Mouse (Mus musculus) spleen, adult 2 months (tissue): ENCODE measurements at regions not wholly inside any gene's neighbourhood (a gene's known extent, or its start where the extent isn't known, plus 50 kb on each side); places are given as distances from the start of the nearest gene placed in this dataset.

Source experiments
- DNase-seq, 2 experiments: peaks; one replicate each; pipeline versions ENCODE4 v3.0.0 to v3.0.0-alpha.2; 2012 to 2021; ENCODE audit warnings: low spot score in 2 of 2, low read depth in 1 of 2
- H3K27ac ChIP-seq: fragments of 200-500 bp; 2 replicates; pipeline ENCODE4 v1.5.1; 2012; ENCODE audit warnings: low read length, inconsistent platforms; ENCODE audit not compliant: insufficient read depth
- H3K27me3 ChIP-seq: fragments of 200-500 bp; 2 replicates; pipeline ENCODE4 v1.6.1; 2012; ENCODE audit warnings: mild to moderate bottlenecking, moderate library complexity, low read length, inconsistent platforms; ENCODE audit not compliant: control insufficient read depth, insufficient read depth
- H3K36me3 ChIP-seq: fragments of 200-500 bp; 2 replicates; pipeline ENCODE4 v1.6.1; 2012; ENCODE audit warnings: mild to moderate bottlenecking, low read length, inconsistent platforms; ENCODE audit not compliant: control insufficient read depth, insufficient read depth
- H3K4me1 ChIP-seq: fragments of 200-500 bp; 2 replicates; pipeline ENCODE4 v1.6.1; 2011; ENCODE audit warnings: inconsistent platforms; ENCODE audit not compliant: control insufficient read depth, insufficient read depth, insufficient read length
- H3K4me3 ChIP-seq: fragments of 200-500 bp; 2 replicates; pipeline ENCODE4 v1.5.1; 2011; ENCODE audit warnings: mild to moderate bottlenecking, inconsistent platforms; ENCODE audit not compliant: insufficient read depth, insufficient read length; ENCODE audit errors: extremely low read depth
- CTCF ChIP-seq: fragments of 200-500 bp; IDR thresholded peaks from 2 replicates; pipeline ENCODE4 v1.5.1; 2011; ENCODE audit warnings: mild to moderate bottlenecking, inconsistent platforms; ENCODE audit not compliant: insufficient read depth, insufficient read length, insufficient replicate concordance; ENCODE audit errors: extremely low read depth
- POLR2A ChIP-seq: fragments of 200-500 bp; IDR thresholded peaks from 2 replicates; pipeline ENCODE4 v1.6.1; 2011; ENCODE audit warnings: low read depth, low read length, inconsistent platforms
- WGBS: fragments of 180-500 bp; shearing (Covaris S2); methylation state at CpG from one replicate; pipeline ENCODE4 v1.1.7; 2018; 5-methylcytosine and 5-hydroxymethylcytosine counted together

DNA sequence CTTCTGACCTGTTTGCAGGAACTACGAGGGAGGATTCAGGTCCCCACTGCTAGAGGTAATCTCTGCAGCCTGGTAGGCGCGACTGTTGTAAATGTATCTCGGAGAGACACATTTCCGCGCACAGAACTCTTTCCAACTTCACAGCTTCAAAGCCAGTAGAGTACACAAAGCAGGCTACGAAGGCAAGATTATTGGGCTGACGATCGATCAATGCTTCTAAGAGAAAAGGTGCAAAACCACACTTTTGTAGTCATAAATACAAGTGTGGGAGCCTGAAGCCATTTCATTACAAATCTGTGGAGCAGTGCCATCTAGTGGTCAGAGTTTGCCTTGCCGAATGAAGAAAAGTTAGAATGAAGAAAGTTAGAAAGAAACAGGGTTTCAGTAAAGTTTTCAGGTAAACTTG lies 118.9 kb upstream of the Zc3h12c start:
- WGBS = 13% methylated on average over 10 of the region's 10 CpGs
- Histone ChIP-seq H3K27me3 (no peaks in the 10 kb centered on the region), H3K36me3 (no peaks in the 10 kb centered on the region), H3K27ac (no peak overlapping the region), H3K4me1 (no peaks in the 10 kb centered on the region), H3K4me3 (peak overlapping the region; percentile 27; the same call in 1 of the 2 replicates)
- DNase-seq = peak; percentile 41 to 55
- TF ChIP-seq POLR2A = no peak
- 0 out of 2 replicates have a peak, but pooled peaks have one; percentile 20 for TF ChIP-seq CTCF

- Histone ChIP-seq H3K27me3 (no peaks in the 10 kb centered on the region), H3K4me3 (no peak overlapping the region), H3K4me1 (no peaks in the 10 kb centered on the region), H3K36me3 (no peaks in the 10 kb centered on the region), H3K27ac (no peak overlapping the region)
- no peak for DNase-seq
- 84% methylated on average over 1 of the region's 1 CpGs for WGBS
- TF ChIP-seq POLR2A (no peak), CTCF (no peak)
These were observed 117.7 kb upstream of the Zc3h12c start for GRCm38 (mm10) chr9:52286104-52286503.

- 33% methylated on average over 2 of the region's 2 CpGs for WGBS
- Histone ChIP-seq H3K36me3 (no peaks in the 10 kb centered on the region), H3K27ac (no peak overlapping the region), H3K4me1 (no peaks in the 10 kb centered on the region), H3K27me3 (no peaks in the 10 kb centered on the region), H3K4me3 (no peak overlapping the region)
- DNase-seq = no peak
- TF ChIP-seq CTCF = no peak
- no peak for TF ChIP-seq POLR2A
These were observed 115.2 kb upstream of the Zc3h12c start for GRCm38 (mm10) chr9:52283558-52283957.

DNA sequence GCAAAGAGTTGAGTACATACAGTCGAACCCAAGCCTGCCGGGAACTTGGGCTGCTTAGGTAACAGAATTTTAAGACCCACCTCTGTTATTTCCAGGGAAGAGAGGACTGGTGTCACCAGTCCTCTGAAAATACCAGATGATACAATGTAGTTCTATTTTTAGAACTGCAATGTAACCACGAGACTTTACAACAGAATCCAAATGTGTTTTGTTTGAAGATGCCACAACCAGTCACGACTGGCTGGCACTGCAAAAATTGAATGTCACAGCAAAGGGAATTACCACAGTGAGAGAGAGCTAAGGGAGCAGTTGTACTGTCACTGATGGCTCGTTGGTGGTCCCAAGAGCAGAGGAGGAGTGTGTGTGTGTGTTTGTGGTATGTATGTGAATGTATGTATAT lies 112.6 kb upstream of the Zc3h12c start:
- H3K4me1 ChIP-seq = no peaks in the 10 kb centered on the region; the same call in 1 of the 2 replicates
- no peak for DNase-seq
- H3K36me3 ChIP-seq = no peaks in the 10 kb centered on the region
- TF ChIP-seq CTCF = no peak
- TF ChIP-seq POLR2A = no peak
- H3K27ac ChIP-seq = no peak overlapping the region
- no peaks in the 10 kb centered on the region for H3K27me3 ChIP-seq
- WGBS = 40% methylated on average over 5 of the region's 5 CpGs
- no peak overlapping the region for H3K4me3 ChIP-seq

- Histone ChIP-seq H3K27ac (no peak overlapping the region), H3K4me3 (no peak overlapping the region), H3K4me1 (no peaks in the 10 kb centered on the region; the same call in 1 of the 2 replicates), H3K36me3 (no peaks in the 10 kb centered on the region), H3K27me3 (no peaks in the 10 kb centered on the region)
- TF ChIP-seq POLR2A = no peak
- TF ChIP-seq CTCF = no peak
- 84% methylated on average over 3 of the region's 3 CpGs for WGBS
- DNase-seq = no peak
These were observed 112.2 kb upstream of the Zc3h12c start for GRCm38 (mm10) chr9:52280556-52280955.

- 74% methylated on average over 3 of the region's 3 CpGs for WGBS
- Histone ChIP-seq H3K27me3 (no peaks in the 10 kb centered on the region), H3K4me3 (no peak overlapping the region), H3K36me3 (no peaks in the 10 kb centered on the region), H3K27ac (no peak overlapping the region), H3K4me1 (no peaks in the 10 kb centered on the region; the same call in 1 of the 2 replicates)
- DNase-seq = no peak
- TF ChIP-seq CTCF (no peak), POLR2A (no peak)
These were observed 110.3 kb upstream of the Zc3h12c start for GRCm38 (mm10) chr9:52278701-52279023.

GRCm38 (mm10) chr9:52277954-52278700 lies 109.8 kb upstream of the Zc3h12c start:
- H3K27ac ChIP-seq = no peak overlapping the region
- 68% methylated on average over 14 of the region's 14 CpGs for WGBS
- no peaks in the 10 kb centered on the region; the same call in 1 of the 2 replicates for H3K4me1 ChIP-seq
- no peaks in the 10 kb centered on the region for H3K27me3 ChIP-seq
- no peaks in the 10 kb centered on the region for H3K36me3 ChIP-seq
- H3K4me3 ChIP-seq = no peak overlapping the region
- no peak for TF ChIP-seq POLR2A
- no peak for TF ChIP-seq CTCF
- DNase-seq = peak in 1 of 2 experiments; percentile 31
